Mouse (Mus musculus): ENCODE data around the gene Gpr3.

The Gpr3 gene

GRCm38 (mm10) chr4:133211751-133212561, at the start of gene Gpr3, which contains the start of gene Cd164l2:
Gene Gpr3 (minus strand): TSS chr4:133212536.
Gene Cd164l2 (plus strand): TSS chr4:133212131.
- DNase-seq (ENCODE audit: low read depth, low spot score), result no peak

DNA sequence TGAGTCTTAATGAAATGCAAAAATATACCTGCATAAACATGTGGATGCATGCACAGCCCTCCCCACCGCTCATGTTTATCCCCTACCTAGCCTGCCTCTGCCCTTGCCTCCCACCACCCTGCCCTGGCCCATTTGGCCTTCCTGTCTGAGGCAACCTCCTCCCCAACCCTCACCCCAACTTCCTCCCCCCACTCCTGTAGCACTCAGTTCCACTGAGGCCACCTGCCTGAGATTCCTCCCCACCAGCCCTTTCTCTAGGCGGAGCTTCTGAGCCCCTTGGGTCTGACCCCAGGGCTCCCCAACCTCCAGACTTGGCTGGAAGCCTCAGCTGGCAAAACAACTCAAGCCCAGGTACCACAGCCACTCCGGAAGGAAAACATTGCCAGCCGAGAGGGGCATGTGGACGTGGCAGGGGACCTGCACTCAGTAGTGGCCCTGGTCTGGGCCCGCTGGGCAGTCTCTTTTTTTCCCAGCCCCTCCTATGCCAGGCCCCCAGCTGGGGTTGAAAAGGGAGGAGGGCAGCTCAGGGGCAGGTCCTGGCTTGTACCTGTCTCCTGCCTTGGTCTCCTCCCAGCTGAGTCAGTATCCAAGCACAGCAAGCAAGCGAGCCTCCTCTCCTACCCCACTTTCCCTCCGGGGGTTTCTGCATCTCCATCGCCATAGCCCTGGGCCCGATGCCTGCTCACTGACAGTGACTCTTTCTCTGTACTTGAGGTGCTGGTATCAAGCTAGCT, 49.5 kb upstream of the Gpr3 start:
- no peak for DNase-seq (ENCODE audit: low read depth, low spot score)

DNA sequence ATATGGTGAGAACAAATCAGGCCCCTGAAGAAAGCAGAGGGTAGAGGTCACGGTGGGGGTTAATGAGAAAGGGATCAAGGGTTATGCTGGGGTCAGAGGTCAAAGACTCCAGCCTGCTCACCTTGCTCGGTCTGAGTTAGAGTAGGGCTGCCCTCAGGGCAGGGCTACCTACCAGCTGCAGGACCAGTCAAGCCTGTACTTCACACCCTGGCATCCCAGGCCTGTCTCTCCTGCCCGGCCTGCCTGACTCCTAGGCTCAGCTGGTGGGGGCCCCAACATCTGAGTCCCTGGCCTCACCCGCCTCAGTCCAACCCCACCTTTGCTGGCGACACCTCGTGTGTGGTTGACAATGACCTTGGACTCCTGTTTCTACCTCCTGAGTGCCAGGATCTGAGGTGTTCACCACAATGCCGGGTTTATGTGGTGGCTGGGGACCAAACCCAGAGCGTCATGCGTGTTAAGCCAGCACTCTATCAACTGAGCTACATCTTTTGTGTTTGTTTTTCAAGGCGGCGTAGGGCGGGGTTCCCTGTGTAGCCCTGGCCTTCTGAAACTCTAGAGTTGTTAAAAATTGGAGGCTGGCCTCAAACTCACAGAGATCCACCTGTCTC, 45.6 kb upstream of the Gpr3 start:
- DNase-seq (ENCODE audit: low read depth, low spot score), result no peak

GRCm38 (mm10) chr4:133257230-133257629, 44.9 kb upstream of the Gpr3 start:
- DNase-seq (ENCODE audit: low read depth, low spot score), result no peak

DNA sequence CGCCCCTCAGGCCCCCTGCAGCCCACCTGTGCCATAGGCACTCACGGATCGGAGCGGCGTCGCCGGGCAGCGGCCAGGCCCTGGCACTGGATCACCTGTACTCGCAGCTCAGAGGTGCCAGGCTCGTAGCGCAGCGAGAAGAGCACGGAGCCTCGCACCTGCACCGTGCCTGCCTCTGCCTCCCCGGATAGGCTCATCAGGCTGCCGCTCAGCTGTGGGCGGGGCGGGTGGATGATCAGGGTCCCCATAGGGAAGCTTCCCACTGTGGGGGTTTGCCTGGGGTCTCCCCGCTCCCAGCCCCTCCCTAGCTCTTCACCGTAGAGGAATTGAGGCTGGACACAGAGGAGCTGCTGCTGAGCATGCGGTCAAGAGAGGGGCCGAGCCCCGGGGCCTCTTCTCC, 44.5 kb upstream of the Gpr3 start:
- DNase-seq (ENCODE audit: low read depth, low spot score), result no peak

- no peak for DNase-seq (ENCODE audit: low read depth, low spot score)
These were observed 43.1 kb upstream of the Gpr3 start for GRCm38 (mm10) chr4:133255392-133255791.

DNA sequence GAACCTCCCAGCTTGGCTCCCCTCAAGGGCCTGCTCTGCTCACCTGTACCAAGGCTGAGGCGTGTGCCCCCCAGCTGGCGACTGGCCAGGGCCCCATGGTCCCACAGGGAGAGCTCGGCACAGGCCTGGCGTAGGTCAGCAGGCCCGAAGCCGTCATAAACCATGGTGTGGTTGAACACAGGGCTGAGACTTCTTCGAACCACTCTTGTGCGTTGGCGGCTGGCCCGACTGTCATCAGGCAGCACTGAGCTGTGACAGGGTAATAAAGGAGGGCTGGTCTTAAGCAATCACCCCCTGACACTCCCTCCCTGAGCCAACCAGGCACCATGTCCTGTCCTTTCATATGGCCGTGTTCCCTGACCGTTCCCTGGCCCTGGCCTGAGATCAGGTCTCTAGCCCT, 41.1 kb upstream of the Gpr3 start:
- DNase-seq (ENCODE audit: low read depth, low spot score), result no peak

DNA sequence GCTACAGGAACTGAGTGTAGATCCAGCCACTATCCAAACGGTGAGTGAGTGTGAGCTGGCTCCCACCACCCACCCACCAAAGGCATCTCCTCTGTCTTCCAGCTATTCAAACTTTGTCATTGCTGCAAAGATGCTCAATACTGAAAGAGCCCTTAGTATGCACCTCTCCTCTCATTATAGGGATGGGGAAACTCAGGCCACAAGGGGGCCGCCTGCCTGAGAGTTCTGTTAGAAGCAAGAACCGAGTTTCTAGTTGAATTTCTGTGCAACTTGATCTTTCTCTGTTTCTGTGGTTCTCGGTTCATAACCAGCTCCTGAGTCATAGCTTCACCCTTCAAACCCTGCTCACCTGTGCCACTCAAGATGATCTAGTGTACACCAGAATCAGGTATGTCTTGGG, 39.8 kb upstream of the Gpr3 start:
- DNase-seq (ENCODE audit: low read depth, low spot score), result no peak

DNA sequence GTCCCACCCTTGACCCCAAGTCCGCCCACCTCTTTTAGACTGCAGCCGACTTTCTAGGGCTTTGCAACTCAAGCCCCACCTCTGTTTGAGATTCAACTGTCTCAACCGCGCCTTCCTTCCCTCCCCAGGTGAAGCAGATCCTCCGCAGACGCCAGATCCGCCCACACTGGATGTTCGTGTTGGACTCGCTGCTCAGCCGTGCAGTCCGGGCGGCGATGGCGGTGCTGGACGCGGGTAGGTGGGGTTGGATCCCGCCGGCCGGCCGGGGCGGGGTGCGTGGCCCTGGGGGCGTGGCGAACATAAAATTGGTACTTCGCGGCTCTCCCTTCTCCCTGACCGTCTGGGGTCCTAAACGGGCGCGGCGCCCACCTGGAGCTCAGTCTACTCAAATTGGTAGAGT, 38.9 kb upstream of the Gpr3 start:
- no peak for DNase-seq (ENCODE audit: low read depth, low spot score)

GRCm38 (mm10) chr4:133250609-133251008, 38.3 kb upstream of the Gpr3 start:
- DNase-seq (ENCODE audit: low read depth, low spot score), result peak; percentile 53

GRCm38 (mm10) chr4:133247806-133248449, 35.6 kb upstream of the Gpr3 start:
- DNase-seq (ENCODE audit: low read depth, low spot score), result no peak

GRCm38 (mm10) chr4:133247072-133247471, 34.7 kb upstream of the Gpr3 start:
- DNase-seq (ENCODE audit: low read depth, low spot score), result no peak

DNA sequence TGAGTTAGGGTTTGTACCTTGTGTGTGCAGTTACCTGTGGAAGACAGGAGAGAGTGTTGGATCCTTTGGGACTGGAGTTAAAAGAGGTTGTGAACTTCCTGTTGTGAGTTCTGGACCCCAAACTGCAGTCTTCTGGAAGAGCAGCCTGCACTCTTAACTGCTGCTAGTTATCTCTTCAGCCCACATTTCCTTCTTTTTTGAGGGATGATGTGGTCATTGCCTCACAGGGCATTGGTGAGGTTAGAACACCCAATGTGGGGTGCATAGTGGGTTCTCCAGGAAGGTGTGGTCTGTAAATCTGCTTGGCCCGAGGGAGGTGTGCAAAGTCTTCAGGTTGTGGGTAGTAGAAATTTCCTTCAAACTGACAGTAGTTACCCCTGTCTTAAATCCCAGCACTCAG, 32.0 kb upstream of the Gpr3 start:
- DNase-seq (ENCODE audit: low read depth, low spot score), result no peak

DNA sequence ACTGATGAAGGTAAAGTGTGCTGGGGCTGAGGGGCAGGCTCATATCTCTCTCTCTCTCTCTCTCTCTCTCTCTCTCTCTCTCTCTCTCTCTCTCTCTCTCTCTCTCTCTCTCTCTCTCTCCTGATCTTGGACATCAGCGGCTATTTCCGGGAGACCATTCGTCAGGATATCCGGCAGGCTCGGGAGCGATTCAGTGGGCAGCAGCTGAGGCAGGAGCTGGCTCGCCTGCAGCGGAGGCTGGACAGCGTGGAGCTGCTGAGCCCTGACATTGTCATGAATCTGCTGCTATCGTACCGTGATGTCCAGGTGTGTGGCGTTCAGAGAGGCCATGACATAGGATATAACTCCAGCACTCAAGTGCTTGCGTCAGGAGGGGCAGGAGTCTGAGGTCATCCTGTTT, 31.2 kb upstream of the Gpr3 start:
- DNase-seq (ENCODE audit: low read depth, low spot score), result no peak

DNA sequence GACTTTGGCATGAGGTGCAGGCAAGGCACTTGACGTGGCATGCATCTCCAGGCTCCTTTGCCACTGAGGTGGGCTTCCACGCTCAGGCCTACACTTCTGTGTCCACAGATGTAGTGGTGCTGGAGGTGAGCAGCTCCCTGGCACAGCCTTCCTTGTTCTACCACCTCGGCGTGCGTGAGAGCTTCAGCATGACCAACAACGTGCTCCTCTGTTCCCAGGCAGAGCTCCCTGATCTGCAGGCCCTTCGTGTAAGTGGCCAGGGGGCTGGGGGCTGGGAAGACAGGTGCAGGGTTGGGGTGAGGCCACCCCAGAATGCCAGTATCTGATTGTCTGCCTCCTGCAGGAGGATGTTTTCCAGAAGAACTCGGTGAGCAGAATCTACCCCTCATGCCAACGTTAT, 30.4 kb upstream of the Gpr3 start:
- no peak for DNase-seq (ENCODE audit: low read depth, low spot score)

- DNase-seq (ENCODE audit: low read depth, low spot score), result no peak
These were observed 29.6 kb upstream of the Gpr3 start for GRCm38 (mm10) chr4:133241910-133242309.

- DNase-seq (ENCODE audit: low read depth, low spot score), result peak; percentile 75
These were observed 28.9 kb upstream of the Gpr3 start for GRCm38 (mm10) chr4:133240934-133241908.

DNA sequence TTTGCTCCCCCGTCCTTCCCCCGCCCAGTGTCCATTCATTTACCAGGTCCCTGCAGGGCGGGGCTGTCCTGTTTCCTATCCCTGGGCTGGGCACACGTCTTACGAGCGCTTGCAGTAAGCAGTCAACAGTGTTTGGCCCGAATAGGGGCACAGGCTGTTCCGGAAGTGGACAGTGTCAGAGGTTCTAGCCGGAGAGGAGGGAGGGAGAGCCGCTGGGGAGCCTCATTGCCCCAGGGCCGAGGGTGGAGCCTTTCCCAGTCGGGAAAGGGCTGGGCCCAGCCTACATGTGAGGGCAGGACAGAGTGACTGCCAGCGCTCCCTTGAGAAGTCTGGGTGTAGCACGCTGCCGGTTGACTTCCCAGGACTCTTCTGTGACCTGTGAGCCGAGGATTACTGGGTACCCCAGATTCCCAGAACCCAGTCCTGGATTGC, 28.2 kb upstream of the Gpr3 start, which contains the start of gene Map3k6:
Gene Map3k6, plus strand, starts transcription at position 329 of the 432 bp plus-strand sequence.
- no peak for DNase-seq (ENCODE audit: low read depth, low spot score)

GRCm38 (mm10) chr4:133237911-133238310, 25.6 kb upstream of the Gpr3 start:
- no peak for DNase-seq (ENCODE audit: low read depth, low spot score)

DNA sequence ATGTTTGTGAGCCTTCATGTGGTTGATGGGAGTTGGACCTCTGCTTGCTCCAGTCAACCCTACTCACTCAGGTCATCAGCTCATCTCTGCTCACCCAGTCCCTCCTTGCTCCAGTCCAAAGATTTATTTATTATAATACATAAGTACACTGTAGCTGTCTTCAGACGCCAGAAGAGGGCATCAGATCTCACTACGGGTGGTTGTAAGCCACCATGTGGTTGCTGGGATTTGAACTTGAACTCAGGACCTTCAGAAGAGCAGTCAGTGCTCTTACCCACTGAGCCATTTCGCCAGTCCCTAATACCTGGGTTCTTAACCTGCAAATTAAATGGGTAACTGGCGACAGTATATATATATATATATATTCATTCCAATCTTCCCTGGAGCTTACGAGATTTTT, 23.1 kb upstream of the Gpr3 start:
- DNase-seq (ENCODE audit: low read depth, low spot score), result no peak

GRCm38 (mm10) chr4:133234771-133235170, 22.4 kb upstream of the Gpr3 start:
- DNase-seq (ENCODE audit: low read depth, low spot score), result no peak

Data from retina, postnatal 7 days (tissue).